Comparison of ENCODE assay signal across 9 mouse cellular contexts in genomic region chr4:43695249-43695671, GRCm38 (mm10). TPM values are rescaled to one million over a fixed set of nuclear protein-coding genes. Genes with fewer than 3 reads are reported as not detected.
DNase-seq lines count a peak whose midpoint lies in the region; ATAC-seq lines count a peak whose summit lies in the region.
"Had no signal": no experiment of that assay in that cellular context is flagged by ENCODE, and none has a peak within 500 bp of the region (broad histone marks: within the 10 kb centered on the region; RNA-seq: fewer than 3 reads in every experiment).

No protein-coding gene starts in this region.

- H3K27me3 ChIP-seq in kidney, embryonic 14.5 days (ENCODE audit: control insufficient read depth, insufficient read depth, low read length), result no peaks in the 10 kb centered on the region
- H3K27me3 ChIP-seq: limb, embryonic 13.5 days had no signal

- no peak overlapping the region for H3K27ac ChIP-seq in kidney, embryonic 14.5 days (ENCODE audit: low read depth, low read length)
- H3K27ac ChIP-seq: limb, embryonic 13.5 days had no signal

- H3K4me1 ChIP-seq in kidney, embryonic 14.5 days (ENCODE audit: control insufficient read depth, insufficient read depth, low read length), result no peaks in the 10 kb centered on the region
- H3K4me1 ChIP-seq: limb, embryonic 13.5 days had no signal

- ATAC-seq in kidney, embryonic 14.5 days (ENCODE audit: low FRiP score, low TSS enrichment), result no peak

- 33% methylated on average over 9 of the region's 9 CpGs for WGBS in kidney, embryonic 14.5 days

- no peak overlapping the region for H3K9ac ChIP-seq in kidney, embryonic 14.5 days (ENCODE audit: low read depth, low read length)
- H3K9ac ChIP-seq: limb, embryonic 13.5 days had no signal

- no peak overlapping the region for H3K4me2 ChIP-seq in kidney, embryonic 14.5 days (replicated peaks; ENCODE audit: low read depth, low read length)
- H3K4me2 ChIP-seq: limb, embryonic 13.5 days had no signal

- H3K36me3 ChIP-seq in kidney, embryonic 14.5 days (ENCODE audit: control insufficient read depth, insufficient read depth, low read length), result no peaks in the 10 kb centered on the region

- DNase-seq in kidney, adult 11 months, result peak; percentile 61
- peak; percentile 98 for DNase-seq in heart, adult 11 months
- peak; percentile 46 for DNase-seq in kidney, adult 18-20 months
- DNase-seq in lung, postnatal 10 days, result peak; percentile 66
- no peak for DNase-seq in spleen, adult 18-20 months
- no peak for DNase-seq in frontal cortex, adult 2 months (ENCODE audit: extremely low spot score in 1 of 2, low spot score in 1 of 2)
- DNase-seq in spleen, postnatal 36 days (ENCODE audit: low spot score in 2 of 2), result no peak

- no peak overlapping the region for H3K4me3 ChIP-seq in kidney, embryonic 14.5 days (ENCODE audit: low read length)
- H3K4me3 ChIP-seq: limb, embryonic 13.5 days had no signal

- no peaks in the 10 kb centered on the region for H3K9me3 ChIP-seq in kidney, embryonic 14.5 days (ENCODE audit: control insufficient read depth, low read length)
- H3K9me3 ChIP-seq: limb, embryonic 13.5 days had no signal

RNA-seq across cellular contexts. Expression of gene Olfr70, which starts 5.3 kb away (rescaled TPM):
- polyA plus RNA-seq in kidney, embryonic 14.5 days (2014; fragmentation: Nextera tagmentation; extraction: Ambion mirVana), result not detected in 2 replicates
- not detected in 2 replicates for polyA plus RNA-seq in frontal cortex, adult 2 months (2012; rRNA removed)
- polyA plus RNA-seq: limb, embryonic 13.5 days had no signal

RNA-seq across cellular contexts. Expression of gene Olfr71, which starts 14.8 kb away (rescaled TPM):
- polyA plus RNA-seq in kidney, embryonic 14.5 days (2014; fragmentation: Nextera tagmentation; extraction: Ambion mirVana), result not detected in 2 replicates
- polyA plus RNA-seq in frontal cortex, adult 2 months (2012; rRNA removed), result not detected in 2 replicates
- polyA plus RNA-seq: limb, embryonic 13.5 days had no signal

RNA-seq across cellular contexts. Expression of gene Fam221b, which starts 26.3 kb away (rescaled TPM):
- 2.6 and 3.7 TPM in 2 replicates for polyA plus RNA-seq in kidney, embryonic 14.5 days (2014; fragmentation: Nextera tagmentation; extraction: Ambion mirVana)
- 0.88 and 0.94 TPM in 2 replicates for polyA plus RNA-seq in frontal cortex, adult 2 months (2012; rRNA removed)

RNA-seq across cellular contexts. Expression of gene Tmem8b, which starts 26.5 kb away (rescaled TPM):
- 2.6 and 3.2 TPM in 2 replicates for polyA plus RNA-seq in kidney, embryonic 14.5 days (2014; fragmentation: Nextera tagmentation; extraction: Ambion mirVana)
- 35.5 and 38.0 TPM in 2 replicates for polyA plus RNA-seq in frontal cortex, adult 2 months (2012; rRNA removed)

RNA-seq across cellular contexts. Expression of gene Hrct1, which starts 31.7 kb away (rescaled TPM):
- 0.40 and 1.0 TPM in 2 replicates for polyA plus RNA-seq in kidney, embryonic 14.5 days (2014; fragmentation: Nextera tagmentation; extraction: Ambion mirVana)
- 1.9 and 2.8 TPM in 2 replicates for polyA plus RNA-seq in frontal cortex, adult 2 months (2012; rRNA removed)

Comparison
In these comparisons a context has a peak if more than half of its experiments do, and no peak if none do; other contexts are left out.
1. DNase-seq: peak in kidney, adult 11 months (single experiment), heart, adult 11 months (single experiment), kidney, adult 18-20 months (single experiment) and lung, postnatal 10 days (single experiment); none in spleen, adult 18-20 months (0 of 2), frontal cortex, adult 2 months (0 of 2) and spleen, postnatal 36 days (0 of 2).